Mouse (Mus musculus) bone marrow macrophage, adult 2 months (primary cell): ENCODE data around the gene Map3k13.

ENCODE experiments used
- CTCF ChIP-seq: IDR thresholded peaks from 2 replicates; pipeline ENCODE4 v1.5.1; 2012; ENCODE audit warnings: low read depth, mild to moderate bottlenecking, low read length, moderate library complexity
- POLR2A ChIP-seq: IDR thresholded peaks from 2 replicates; pipeline ENCODE4 v1.6.1; 2012; ENCODE audit warnings: mild to moderate bottlenecking, low read depth, low read length, borderline replicate concordance

GRCm38 (mm10) chr16:21818629-21819028 lies 24.5 kb downstream of the Map3k13 start:
- no peak for TF ChIP-seq CTCF
- TF ChIP-seq POLR2A = no peak
